Mouse (Mus musculus) ovary, adult 10 weeks (tissue): ENCODE measurements around the gene Cnga3. TPM values are rescaled to one million over a fixed set of nuclear protein-coding genes. Genes with fewer than 3 reads are reported as not detected.

Experiments
- polyA plus RNA-seq: library from polyadenylated mRNA; stranded (reverse); fragments of 350-450 nt; fragmentation: Illumina TruSeq; extraction: RNeasy Lipid Tissue Mini Kit (QIAGEN cat#74804); gene quantifications from one replicate; pipeline ENCODE4 v1.2.3, GENCODE M21; 2014

The Cnga3 gene
- not detected for polyA plus RNA-seq

DNA sequence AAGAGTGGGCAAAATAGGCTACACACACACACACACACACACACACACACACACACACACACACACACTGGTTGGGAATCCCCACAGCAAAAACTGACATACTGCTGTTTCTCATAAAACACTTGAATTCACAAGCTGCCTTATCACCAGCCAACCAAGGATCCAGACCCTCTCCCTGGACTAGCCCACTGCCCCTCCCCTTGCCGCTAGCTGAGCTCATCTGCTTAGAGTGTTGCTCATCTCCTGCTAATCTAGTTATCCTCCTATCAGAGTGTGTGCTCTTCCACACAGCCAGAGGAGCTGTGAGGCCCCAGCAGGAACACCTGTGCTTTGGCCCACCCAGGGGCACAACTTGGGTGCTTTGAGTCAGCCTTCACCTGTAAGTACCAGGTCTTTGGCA, at the start of gene Cnga3:
Cnga3 (plus strand) TSS at position 291 of the 400 bp plus-strand sequence.

DNA sequence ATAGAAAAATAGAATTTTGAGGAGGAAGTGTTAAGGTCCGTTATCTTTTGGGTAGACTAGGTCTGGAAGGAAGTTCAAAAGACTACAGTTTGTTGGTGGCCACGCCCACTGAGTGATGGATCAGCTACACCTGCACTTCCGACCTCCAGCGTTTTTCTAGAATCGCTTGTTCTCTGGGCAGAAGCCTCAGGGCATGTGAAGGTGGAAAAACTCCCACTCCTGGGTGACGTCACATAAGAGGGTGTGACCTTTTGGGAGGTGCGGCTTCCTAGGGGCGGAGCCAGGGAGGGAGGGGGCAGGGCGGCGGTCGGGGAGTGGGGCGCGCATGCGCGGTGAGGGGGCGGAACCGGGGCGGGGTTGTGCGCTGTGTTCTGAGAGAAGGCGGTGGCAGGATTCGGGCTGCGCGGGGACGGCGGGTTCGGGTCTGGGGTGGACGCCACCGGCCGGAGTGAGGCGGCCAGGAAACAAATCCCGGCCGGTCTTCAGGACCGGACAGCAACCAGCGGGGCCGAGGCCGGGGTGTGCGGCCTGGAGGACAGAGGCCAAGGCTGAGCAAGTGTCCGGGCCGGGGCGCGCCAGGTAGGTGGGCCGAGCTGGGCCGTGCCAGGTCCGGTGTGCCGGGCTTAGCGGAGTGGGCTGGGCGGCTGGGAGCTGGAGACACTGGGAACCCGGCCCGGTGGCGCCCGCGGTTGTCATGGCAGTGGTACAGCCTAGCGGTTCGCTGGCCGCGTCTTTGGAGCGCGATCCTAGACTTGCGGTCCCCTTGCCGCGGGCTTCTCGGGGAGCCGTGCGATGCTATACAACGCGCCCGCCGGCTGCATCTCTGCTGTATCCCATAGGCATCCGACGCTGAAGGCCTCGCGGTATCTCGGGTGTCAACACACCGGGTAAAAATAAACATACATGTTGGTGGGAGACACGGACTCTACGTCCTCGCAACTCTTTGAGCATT, 85.6 kb downstream of the Cnga3 start, which contains the start of gene Inpp4a:
Inpp4a (plus strand) TSS at position 326 of the 952 bp plus-strand sequence.

Other genes with a start within 250 kb of the Cnga3 start
- 2.2 TPM for gene Vwa3b, start 187.8 kb upstream of the Cnga3 start, polyA plus RNA-seq
- 7.7 TPM for gene Inpp4a, start 85.4 kb downstream of the Cnga3 start, polyA plus RNA-seq
- 128 TPM for gene Coa5, start 215.7 kb downstream of the Cnga3 start, polyA plus RNA-seq
- 40.1 TPM for gene Unc50, start 215.7 kb downstream of the Cnga3 start, polyA plus RNA-seq